ENCODE assay signal across 10 mouse cellular contexts in genomic region chr3:134188979-134189946, GRCm38 (mm10). TPM values are rescaled to one million over a fixed set of nuclear protein-coding genes. Genes with fewer than 3 reads are reported as not detected.
DNase-seq lines count a peak whose midpoint lies in the region; ATAC-seq and TF ChIP-seq lines count a peak whose summit lies in the region.
"Had no signal": no experiment of that assay in that cellular context is flagged by ENCODE, and none has a peak within 500 bp of the region (broad histone marks: within the 10 kb centered on the region; RNA-seq: fewer than 3 reads in every experiment).

No protein-coding gene starts in this region.

- TF ChIP-seq EP300 in heart, postnatal 0 days (IDR thresholded peaks at IDR 0.05; ENCODE audit: low read depth): no peak

- no peak; the same call in 1 of the 2 replicates for ATAC-seq in heart, postnatal 0 days (ENCODE audit: insufficient read depth, low read depth)

- peak overlapping the region; percentile 21 for H3K4me3 ChIP-seq in cerebellum, adult 2 months (replicated peaks; ENCODE audit: insufficient read depth, low read depth, low read length)
- H3K4me3 ChIP-seq in heart, postnatal 0 days (ENCODE audit: low read depth, low read length): peak overlapping the region; percentile 58
- H3K4me3 ChIP-seq in midbrain, embryonic 10.5 days: peak overlapping the region; percentile 38

- TF ChIP-seq CTCF in cerebellum, adult 2 months (IDR thresholded peaks at IDR 0.05; ENCODE audit: borderline replicate concordance, insufficient read depth, low read depth, low read length): no peak
- no peak for TF ChIP-seq CTCF in brain, embryonic 14.5 days (IDR thresholded peaks at IDR 0.05; ENCODE audit: borderline replicate concordance, extremely low read depth, insufficient read depth, insufficient read length)
- TF ChIP-seq CTCF in heart, postnatal 0 days (IDR thresholded peaks at IDR 0.05; ENCODE audit: low read depth): no peak

- no peak for DNase-seq in cerebellum, adult 2 months
- DNase-seq in cerebellum, adult 8-10 months: no peak
- peak; percentile 70 for DNase-seq in brain, embryonic 14.5 days (ENCODE audit: low read depth)
- peak; percentile 38 for DNase-seq in heart, postnatal 0 days (ENCODE audit: low spot score)
- DNase-seq in midbrain, embryonic 10.5 days (ENCODE audit: low spot score): peak; percentile 23
- no peak for DNase-seq in adipocyte (ENCODE audit: low spot score)
- no peak for DNase-seq in kidney, adult 18-20 months
- DNase-seq in testis, postnatal 10 days (ENCODE audit: low spot score): no peak
- DNase-seq: layer of hippocampus, adult 9-11 months; thymus, postnatal 14 days had no signal

- H3K27me3 ChIP-seq in cerebellum, adult 2 months (ENCODE audit: control insufficient read depth, insufficient read depth, low read length): no peaks in the 10 kb centered on the region
- no peaks in the 10 kb centered on the region for H3K27me3 ChIP-seq in heart, postnatal 0 days (ENCODE audit: control insufficient read depth, insufficient read depth, low read length)
- no peaks in the 10 kb centered on the region for H3K27me3 ChIP-seq in midbrain, embryonic 10.5 days (ENCODE audit: low read depth, poor library complexity, severe bottlenecking)

- no peaks in the 10 kb centered on the region for H3K4me1 ChIP-seq in cerebellum, adult 2 months (ENCODE audit: control insufficient read depth, insufficient read depth, low read length)
- no peaks in the 10 kb centered on the region for H3K4me1 ChIP-seq in heart, postnatal 0 days (ENCODE audit: control insufficient read depth, insufficient read depth)
- peaks cover 24% of the 10 kb centered on the region for H3K4me1 ChIP-seq in midbrain, embryonic 10.5 days

- H3K9me3 ChIP-seq in heart, postnatal 0 days (replicated peaks; ENCODE audit: control insufficient read depth, low read length): no peaks in the 10 kb centered on the region
- no peaks in the 10 kb centered on the region for H3K9me3 ChIP-seq in midbrain, embryonic 10.5 days (replicated peaks)

- peak overlapping the region; percentile 50 for H3K9ac ChIP-seq in heart, postnatal 0 days (replicated peaks; ENCODE audit: low read depth, low read length)

- H3K4me2 ChIP-seq in heart, postnatal 0 days (ENCODE audit: low read depth, low read length): peak overlapping the region; percentile 82

- WGBS in cerebellum, adult 2 months: 43% methylated on average over 12 of the region's 12 CpGs
- WGBS in heart, postnatal 0 days: 18% methylated on average over 12 of the region's 12 CpGs
- WGBS in midbrain, embryonic 10.5 days: 43% methylated on average over 12 of the region's 12 CpGs

- TF ChIP-seq POLR2A in cerebellum, adult 2 months (IDR thresholded peaks at IDR 0.05; ENCODE audit: borderline replicate concordance, insufficient read depth, low read length): no peak
- no peak for TF ChIP-seq POLR2A in brain, embryonic 14.5 days (IDR thresholded peaks at IDR 0.05; ENCODE audit: borderline replicate concordance, extremely low read depth, insufficient read depth, insufficient read length, poor library complexity, severe bottlenecking)

- no peaks in the 10 kb centered on the region for H3K36me3 ChIP-seq in heart, postnatal 0 days (replicated peaks; ENCODE audit: control insufficient read depth, insufficient read depth, low read length)
- H3K36me3 ChIP-seq in midbrain, embryonic 10.5 days: no peaks in the 10 kb centered on the region

- no peak overlapping the region for H3K27ac ChIP-seq in cerebellum, adult 2 months (ENCODE audit: insufficient read depth, low read length)
- 0 out of 2 replicates have a peak overlapping the region, but pooled peaks have one; percentile 11 for H3K27ac ChIP-seq in heart, postnatal 0 days (ENCODE audit: low read depth)
- H3K27ac ChIP-seq in midbrain, embryonic 10.5 days (replicated peaks): peak overlapping the region; percentile 75

RNA-seq across cellular contexts. Expression of gene Cxxc4, which starts 47.0 kb away (rescaled TPM):
- polyA plus RNA-seq in cerebellum, adult 2 months (2012; rRNA removed): 12.9 and 13.2 TPM in 2 replicates
- polyA plus RNA-seq in brain, embryonic 14.5 days (2012; rRNA removed): 30.5 and 42.3 TPM in 2 replicates
- 2.7 and 8.3 TPM in 2 replicates for total RNA-seq in heart, postnatal 0 days (2014; rRNA removed; ENCODE audit: low replicate concordance)
- 2.2 and 2.4 TPM in 2 replicates for polyA plus RNA-seq in heart, postnatal 0 days (2015; fragmentation: Nextera tagmentation; extraction: Ambion mirVana)
- polyA plus RNA-seq in midbrain, embryonic 10.5 days (2016; fragmentation: Nextera tagmentation; extraction: Ambion mirVana): 18.2 and 23.4 TPM in 2 replicates

Comparison
In these comparisons a context has a peak if more than half of its experiments do, and no peak if none do; other contexts are left out.
1. DNase-seq: peak in brain, embryonic 14.5 days (single experiment), heart, postnatal 0 days (single experiment) and midbrain, embryonic 10.5 days (single experiment); none in cerebellum, adult 2 months (0 of 2), cerebellum, adult 8-10 months (single experiment), adipocyte (single experiment), kidney, adult 18-20 months (single experiment) and testis, postnatal 10 days (single experiment).
2. Peak in every context shown above with its lines, with median percentiles within 50 percentile points of each other: H3K4me3 ChIP-seq.